Mouse (Mus musculus) hindbrain, embryonic 14.5 days (tissue): ENCODE results near the gene Usp5. TPM values are rescaled to one million over a fixed set of nuclear protein-coding genes. Genes with fewer than 3 reads are reported as not detected.

ENCODE experiments used
- ATAC-seq: fragments of 200-750 bp; cut with Nextera tagmentation; 2 replicates; pipeline ENCODE4 v1.8.0; 2017; ENCODE audit warnings: moderate number of reproducible peaks, mild to moderate bottlenecking, moderate TSS enrichment, moderate library complexity; ENCODE audit not compliant: low FRiP score
- DNase-seq: peaks from one replicate; pipeline ENCODE4 v3.0.0-alpha.2; 2015; ENCODE audit warnings: low spot score
- H3K27ac ChIP-seq: fragments of 300-500 bp; sonication (generic); 2 replicates; pipeline ENCODE4 v1.5.1; 2014; ENCODE audit warnings: mild to moderate bottlenecking, moderate library complexity
- H3K27me3 ChIP-seq: fragments of 300-500 bp; sonication (generic); 2 replicates; pipeline ENCODE4 v1.6.1; 2014; ENCODE audit warnings: mild to moderate bottlenecking, low read length, mixed read lengths; ENCODE audit not compliant: control insufficient read depth, insufficient read depth
- H3K36me3 ChIP-seq: fragments of 300-500 bp; sonication (generic); replicated peaks from 2 replicates; pipeline ENCODE4 v1.6.1; 2014; ENCODE audit not compliant: control insufficient read depth, insufficient read depth
- H3K4me1 ChIP-seq: fragments of 300-500 bp; sonication (generic); replicated peaks from 2 replicates; pipeline ENCODE4 v1.6.1; 2014; ENCODE audit warnings: antibody characterized with exemption, low read length, mixed read lengths; ENCODE audit not compliant: control insufficient read depth, insufficient read depth
- H3K4me2 ChIP-seq: fragments of 300-500 bp; sonication (generic); replicated peaks from 2 replicates; pipeline ENCODE4 v1.6.1; 2014; ENCODE audit warnings: mild to moderate bottlenecking, moderate library complexity
- H3K4me3 ChIP-seq: fragments of 300-500 bp; sonication (generic); replicated peaks from 2 replicates; pipeline ENCODE4 v1.5.1; 2014; ENCODE audit warnings: mild to moderate bottlenecking, low read length
- H3K9ac ChIP-seq: fragments of 300-500 bp; sonication (generic); 2 replicates; pipeline ENCODE4 v1.6.1; 2014
- H3K9me3 ChIP-seq: fragments of 300-500 bp; sonication (generic); 2 replicates; pipeline ENCODE4 v1.6.1; 2016; ENCODE audit warnings: low read length; ENCODE audit not compliant: control insufficient read depth
- WGBS: fragments of 180-500 bp; shearing (Covaris S2); extraction: QIAGEN DNeasy Blood & Tissue Kit; methylation state at CpG from one replicate; pipeline ENCODE4 v1.1.7; 2014; 5-methylcytosine and 5-hydroxymethylcytosine counted together
- polyA plus RNA-seq: library from polyadenylated mRNA; unstranded; fragments of >200 nt; fragmentation: Nextera tagmentation; extraction: Ambion mirVana; gene quantifications from 2 replicates; pipeline ENCODE4 v1.2.1, GENCODE M21; 2014

The Usp5 gene
- polyA plus RNA-seq, 1 experiment from 2014 or later = 180 TPM

DNA sequence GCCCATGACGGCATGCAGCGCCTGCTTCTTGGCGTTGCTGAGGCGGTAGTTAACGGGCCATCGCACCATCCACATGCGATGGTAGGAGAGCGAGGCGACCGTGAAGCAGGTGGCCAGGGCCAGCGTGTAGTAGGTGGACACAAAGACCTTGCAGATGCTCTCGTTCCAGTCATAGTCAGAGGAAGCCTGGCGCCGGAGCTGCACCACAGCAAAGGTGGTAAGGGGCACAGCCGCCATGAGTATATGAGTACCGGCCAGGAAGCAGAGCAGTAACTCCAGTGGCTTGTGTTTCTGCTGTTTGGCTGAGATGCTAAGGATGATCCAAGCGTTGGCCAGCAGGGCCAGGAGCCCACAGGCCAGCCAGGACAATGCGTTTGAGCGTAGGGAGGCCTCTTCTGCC, 32.0 kb upstream of the Usp5 start:
- H3K36me3 ChIP-seq = peaks cover 12% of the 10 kb centered on the region; the same call in 1 of the 2 replicates
- H3K27ac ChIP-seq = no peak overlapping the region
- peaks cover 49% of the 10 kb centered on the region for H3K4me1 ChIP-seq
- peak overlapping the region; percentile 64 for H3K4me2 ChIP-seq
- WGBS = 79% methylated on average over 19 of the region's 19 CpGs
- no peaks in the 10 kb centered on the region for H3K27me3 ChIP-seq
- H3K9ac ChIP-seq = peak overlapping the region; percentile 92; the same call in 1 of the 2 replicates
- no peaks in the 10 kb centered on the region for H3K9me3 ChIP-seq
- DNase-seq = no peak
- no peak for ATAC-seq
- 0 out of 2 replicates have a peak overlapping the region, but pooled peaks have one; percentile 62 for H3K4me3 ChIP-seq

DNA sequence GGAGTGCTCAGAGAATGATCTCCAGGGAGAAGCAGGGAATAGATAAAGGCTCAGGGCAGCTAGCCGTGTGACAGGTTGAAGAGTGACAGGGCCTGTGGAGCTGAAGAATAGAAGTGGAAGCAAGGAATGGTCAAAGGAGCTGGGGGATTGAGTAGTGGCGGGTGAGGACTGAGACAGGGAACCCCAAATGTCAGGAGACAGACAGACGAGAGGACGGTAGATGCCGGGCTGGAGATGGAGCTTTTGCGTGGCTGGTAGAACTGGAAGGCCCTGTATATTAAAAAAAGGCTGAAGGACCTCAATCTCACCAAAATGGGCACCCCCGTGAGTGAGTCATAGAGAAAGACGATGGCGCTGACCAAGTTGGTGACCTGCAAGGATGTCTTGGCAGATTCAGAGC, 31.2 kb upstream of the Usp5 start:
- Histone ChIP-seq H3K4me2 (peak overlapping the region; percentile 64), H3K4me1 (peaks cover 56% of the 10 kb centered on the region), H3K36me3 (peaks cover 12% of the 10 kb centered on the region; the same call in 1 of the 2 replicates), H3K27ac (peak overlapping the region; percentile 55; the same call in 1 of the 2 replicates), H3K9me3 (no peaks in the 10 kb centered on the region), H3K4me3 (no peak overlapping the region), H3K27me3 (no peaks in the 10 kb centered on the region), H3K9ac (peak overlapping the region; percentile 37)
- ATAC-seq = no peak
- WGBS = 78% methylated on average over 9 of the region's 9 CpGs
- DNase-seq = no peak

DNA sequence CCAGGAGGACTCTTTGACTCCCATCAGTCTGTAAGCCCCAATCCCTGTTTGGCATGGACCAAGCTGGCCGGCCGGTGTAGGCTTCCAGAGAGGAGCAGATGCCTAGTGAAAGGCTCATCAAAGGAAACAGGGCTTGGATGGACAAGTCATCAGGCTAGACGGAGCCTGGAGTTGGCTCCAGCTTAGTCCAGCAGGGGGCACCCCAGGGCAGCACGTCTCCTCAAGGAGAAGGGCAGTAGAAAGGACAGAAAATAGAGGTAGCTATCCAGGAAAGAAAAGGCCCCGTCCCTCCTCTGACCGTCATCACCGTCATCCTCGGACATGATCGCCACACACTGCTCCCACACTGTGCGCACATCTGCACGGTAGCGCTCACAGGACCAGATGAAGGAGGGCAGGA, 30.4 kb upstream of the Usp5 start:
- peak overlapping the region; percentile 32 for H3K4me2 ChIP-seq
- peaks cover 13% of the 10 kb centered on the region for H3K36me3 ChIP-seq
- no peaks in the 10 kb centered on the region for H3K27me3 ChIP-seq
- H3K27ac ChIP-seq = peak overlapping the region; percentile 55
- H3K9ac ChIP-seq = peak overlapping the region; percentile 37
- H3K9me3 ChIP-seq = no peaks in the 10 kb centered on the region
- DNase-seq = peak; percentile 84
- no peak for ATAC-seq
- peaks cover 52% of the 10 kb centered on the region for H3K4me1 ChIP-seq
- WGBS = 7% methylated on average over 12 of the region's 12 CpGs
- 0 out of 2 replicates have a peak overlapping the region, but pooled peaks have one; percentile 0 for H3K4me3 ChIP-seq

DNA sequence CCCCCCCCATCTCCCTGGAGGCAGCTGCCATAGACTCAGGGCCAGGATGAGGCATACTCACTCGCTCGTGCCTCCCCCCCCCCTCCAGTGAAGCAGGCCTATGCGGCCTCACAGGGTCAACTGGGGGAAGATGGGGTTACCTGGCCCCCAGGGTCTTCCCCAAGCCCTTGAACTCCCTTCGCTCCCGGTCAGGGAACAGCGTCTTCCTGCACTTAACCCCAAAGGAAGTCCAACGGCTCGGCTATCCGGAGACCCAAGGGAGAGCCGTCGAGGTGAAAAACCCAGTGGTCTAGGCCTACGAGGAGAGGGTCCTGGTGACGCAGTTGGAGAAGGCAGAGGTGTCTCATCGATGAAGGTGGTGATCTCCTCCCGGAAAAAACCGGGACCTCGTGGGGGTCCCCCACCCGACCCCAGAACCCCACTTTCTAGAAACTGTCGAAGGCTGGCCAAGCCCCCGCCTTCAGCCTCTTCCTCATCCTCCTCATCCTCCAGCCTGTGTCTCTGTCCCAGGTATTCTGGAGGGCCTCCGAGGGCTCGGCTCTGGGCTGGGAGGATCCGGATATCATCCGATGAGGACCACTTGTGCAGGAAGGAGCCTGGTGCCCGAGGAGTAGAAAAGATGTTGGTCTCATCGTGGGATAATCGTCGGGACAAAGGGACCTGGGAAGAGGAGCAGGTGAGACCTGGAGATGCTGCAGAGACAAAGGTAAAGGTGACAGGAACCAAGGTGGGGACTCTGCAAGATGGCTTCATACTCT, 29.5 kb upstream of the Usp5 start:
- ATAC-seq = no peak

DNA sequence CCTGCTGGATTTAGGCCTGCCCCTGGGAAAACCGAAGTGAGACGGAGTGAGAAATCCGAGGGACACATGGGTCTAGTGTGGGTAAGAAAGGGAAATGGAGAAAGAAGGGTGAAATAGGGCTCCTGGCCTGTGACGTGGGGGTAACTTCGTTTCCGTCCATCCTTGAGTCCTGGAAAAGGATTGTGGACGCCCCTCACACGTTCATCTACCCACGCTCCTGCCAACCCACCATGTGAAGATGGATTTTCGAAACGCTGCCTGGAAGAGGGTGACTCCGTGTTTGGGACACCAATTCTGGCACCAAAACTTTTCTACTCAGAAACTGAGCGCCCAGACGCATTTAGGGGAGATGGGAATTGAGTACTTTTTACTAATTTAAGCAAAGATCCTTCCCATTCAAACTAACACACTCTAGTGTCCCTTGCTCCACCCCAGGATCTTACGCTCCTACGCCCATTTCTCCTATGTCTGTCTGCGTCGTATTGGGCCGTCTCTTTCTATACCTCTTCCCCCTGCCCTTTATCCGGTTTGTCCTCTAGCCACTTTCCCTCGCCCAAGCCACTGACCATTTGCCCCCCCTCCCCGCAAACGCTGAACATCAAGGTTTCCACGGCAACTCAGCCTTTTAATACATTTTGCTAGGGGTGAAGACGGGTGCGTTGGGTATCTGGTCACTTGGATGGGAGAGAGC, 28.7 kb upstream of the Usp5 start:
- no peak for DNase-seq
- 17% methylated on average over 26 of the region's 26 CpGs for WGBS
- peak overlapping the region; percentile 71 for H3K4me3 ChIP-seq
- H3K9me3 ChIP-seq = no peaks in the 10 kb centered on the region
- peak overlapping the region; percentile 96 for H3K9ac ChIP-seq
- H3K36me3 ChIP-seq = peaks cover 24% of the 10 kb centered on the region
- H3K27me3 ChIP-seq = no peaks in the 10 kb centered on the region
- peaks cover 45% of the 10 kb centered on the region for H3K4me1 ChIP-seq
- peak overlapping the region; percentile 83 for H3K4me2 ChIP-seq
- no peak for ATAC-seq
- peak overlapping the region; percentile 98 for H3K27ac ChIP-seq

More for the DNA sequence above, 29.5 kb upstream of the Usp5 start:
- Histone ChIP-seq H3K4me1 (peaks cover 45% of the 10 kb centered on the region), H3K36me3 (peaks cover 19% of the 10 kb centered on the region), H3K27ac (no peak overlapping the region), H3K4me2 (peak overlapping the region; percentile 83), H3K4me3 (no peak overlapping the region), H3K27me3 (no peaks in the 10 kb centered on the region), H3K9me3 (no peaks in the 10 kb centered on the region), H3K9ac (0 out of 2 replicates have a peak overlapping the region, but pooled peaks have one; percentile 96)
- no peak for DNase-seq
- 73% methylated on average over 28 of the region's 28 CpGs for WGBS

DNA sequence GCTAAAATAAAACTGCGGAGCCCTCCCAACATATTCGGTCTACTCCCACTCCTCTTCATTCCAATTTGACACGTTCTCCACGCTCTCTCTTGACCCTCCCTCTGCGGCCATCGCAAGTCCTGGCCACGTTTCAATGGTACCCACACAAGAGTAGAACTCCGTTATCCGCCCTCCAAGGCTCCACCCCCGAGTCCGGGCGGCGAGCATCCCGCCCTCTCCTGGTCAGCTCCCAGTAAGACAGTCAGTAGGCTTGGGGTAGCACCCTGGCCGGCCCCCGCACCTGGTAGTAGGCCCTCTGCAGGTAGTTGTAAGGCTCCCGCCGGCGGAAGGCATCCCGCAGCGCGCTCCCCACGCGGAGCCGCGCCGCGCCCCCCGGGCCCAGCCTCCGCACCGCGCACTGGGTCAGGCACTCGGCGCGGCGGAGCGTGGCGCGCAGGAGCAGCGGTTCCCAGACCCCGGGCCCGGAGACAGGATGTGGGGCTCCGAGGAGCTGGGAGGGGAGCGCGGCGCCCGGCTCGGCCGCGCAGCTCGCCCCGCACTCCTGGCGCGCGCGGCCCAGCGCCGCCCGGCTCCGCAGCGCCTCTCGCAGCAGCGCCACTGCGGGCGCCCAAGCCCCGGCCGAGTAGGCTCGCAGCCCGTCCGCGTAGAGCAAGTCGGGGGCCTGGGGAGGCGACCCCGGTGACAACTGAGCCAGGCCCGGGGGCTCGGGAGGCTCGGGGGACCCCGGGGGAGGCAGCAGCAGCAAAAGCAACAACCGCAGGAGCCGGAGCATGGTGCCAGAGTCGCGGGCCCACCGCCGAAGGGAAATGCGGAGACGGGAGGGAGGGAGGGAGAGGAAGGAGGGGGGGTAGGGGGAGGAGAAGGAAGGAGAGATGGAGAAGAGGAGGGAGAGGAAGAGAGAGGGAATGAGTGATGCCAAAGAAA, 27.9 kb upstream of the Usp5 start, which contains the start of gene P3h3:
Gene P3h3, minus strand, starts transcription at position 837 of the 924 bp plus-strand sequence.
- Histone ChIP-seq H3K36me3 (peaks cover 24% of the 10 kb centered on the region), H3K27me3 (no peaks in the 10 kb centered on the region), H3K4me2 (peak within 1 kb of the TSS; percentile 83), H3K9me3 (no peaks in the 10 kb centered on the region), H3K4me1 (peaks cover 42% of the 10 kb centered on the region), H3K9ac (peak within 1 kb of the TSS; percentile 96), H3K4me3 (peak within 1 kb of the TSS; percentile 71), H3K27ac (peak within 1 kb of the TSS; percentile 98)
- ATAC-seq = peak; percentile 89
- under 1% methylated on average over 57 of the region's 86 CpGs for WGBS
- peak; percentile 84 for DNase-seq

DNA sequence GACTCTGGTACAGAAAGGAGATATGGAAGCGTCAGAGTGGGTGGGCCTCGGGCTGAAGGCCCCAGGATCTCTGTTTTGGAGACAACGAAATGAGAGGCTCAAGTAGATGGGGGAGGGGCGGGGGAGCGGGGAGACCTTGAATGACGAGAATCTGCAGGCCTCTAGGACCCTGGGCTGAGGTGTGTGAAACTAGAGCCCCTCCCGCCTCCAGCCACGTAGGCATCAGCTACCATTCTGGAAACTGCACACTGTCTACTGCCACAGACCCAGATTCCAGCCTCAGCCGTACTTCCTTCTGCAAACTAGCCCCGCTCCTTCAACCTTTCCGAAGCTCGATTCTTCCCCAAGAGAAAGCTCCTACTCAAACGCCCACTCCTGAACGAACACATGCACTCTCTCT, 27.0 kb upstream of the Usp5 start:
- peak overlapping the region; percentile 98 for H3K27ac ChIP-seq
- peak overlapping the region; percentile 96 for H3K9ac ChIP-seq
- no peaks in the 10 kb centered on the region for H3K9me3 ChIP-seq
- ATAC-seq (peak; percentile 75), DNase-seq (peak; percentile 78)
- H3K36me3 ChIP-seq = peaks cover 29% of the 10 kb centered on the region
- peaks cover 34% of the 10 kb centered on the region for H3K4me1 ChIP-seq
- no peaks in the 10 kb centered on the region for H3K27me3 ChIP-seq
- peak overlapping the region; percentile 71 for H3K4me3 ChIP-seq
- 6% methylated on average over 14 of the region's 14 CpGs for WGBS
- H3K4me2 ChIP-seq = peak overlapping the region; percentile 83

DNA sequence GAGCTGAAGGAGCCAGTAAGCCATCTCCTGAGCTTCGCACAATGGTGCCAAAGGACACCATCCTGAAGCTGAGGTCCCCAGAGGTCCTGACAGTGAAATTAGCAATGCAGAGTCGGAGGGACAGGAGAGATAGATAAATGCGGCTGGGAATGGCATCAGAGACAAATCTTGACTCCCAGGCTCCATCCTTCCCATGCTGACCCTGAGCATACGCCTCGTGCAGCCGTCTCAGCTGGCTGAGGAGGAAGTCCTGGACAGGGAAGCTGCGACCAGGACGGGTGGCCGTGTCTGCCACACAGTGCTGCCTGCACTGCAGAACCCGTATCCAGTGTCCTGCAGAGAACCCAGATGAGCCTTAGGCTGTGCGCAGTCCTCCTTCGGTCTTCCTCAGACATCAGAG, 25.4 kb upstream of the Usp5 start:
- WGBS = 73% methylated on average over 12 of the region's 12 CpGs
- Histone ChIP-seq H3K36me3 (peaks cover 32% of the 10 kb centered on the region), H3K27me3 (no peaks in the 10 kb centered on the region), H3K9me3 (no peaks in the 10 kb centered on the region), H3K4me2 (no peak overlapping the region), H3K4me3 (no peak overlapping the region), H3K9ac (no peak overlapping the region), H3K27ac (no peak overlapping the region), H3K4me1 (peaks cover 19% of the 10 kb centered on the region)
- DNase-seq = no peak
- ATAC-seq = no peak
